Mouse (Mus musculus) midbrain, embryonic 13.5 days (tissue): Measurements from ENCODE around the gene G6pc3. TPM values are rescaled to one million over a fixed set of nuclear protein-coding genes. Genes with fewer than 3 reads are reported as not detected.

Experiments
- ATAC-seq: fragments of 200-750 bp; cut with Nextera tagmentation; 2 replicates; pipeline ENCODE4 v1.8.0; 2017; ENCODE audit warnings: mild to moderate bottlenecking, moderate TSS enrichment, moderate library complexity
- H3K27ac ChIP-seq: fragments of 300-500 bp; sonication (generic); 2 replicates; pipeline ENCODE4 v1.5.1; 2015; ENCODE audit warnings: inconsistent platforms, mild to moderate bottlenecking, moderate library complexity
- H3K27me3 ChIP-seq: fragments of 300-500 bp; sonication (generic); 2 replicates; pipeline ENCODE4 v1.6.1; 2015; ENCODE audit warnings: mild to moderate bottlenecking, inconsistent platforms
- H3K36me3 ChIP-seq: fragments of 300-500 bp; sonication (generic); 2 replicates; pipeline ENCODE4 v1.6.1; 2015; ENCODE audit warnings: mild to moderate bottlenecking, inconsistent platforms
- H3K4me1 ChIP-seq: fragments of 300-500 bp; sonication (generic); replicated peaks from 2 replicates; pipeline ENCODE4 v1.6.1; 2015; ENCODE audit warnings: inconsistent platforms
- H3K4me2 ChIP-seq: fragments of 300-500 bp; sonication (generic); replicated peaks from 2 replicates; pipeline ENCODE4 v1.6.1; 2015; ENCODE audit warnings: moderate library complexity, mild to moderate bottlenecking, inconsistent platforms
- H3K4me3 ChIP-seq: fragments of 300-500 bp; sonication (generic); replicated peaks from 2 replicates; pipeline ENCODE4 v1.5.1; 2015; ENCODE audit warnings: mild to moderate bottlenecking, inconsistent platforms
- H3K9ac ChIP-seq: fragments of 300-500 bp; sonication (generic); replicated peaks from 2 replicates; pipeline ENCODE4 v1.6.1; 2015; ENCODE audit warnings: mild to moderate bottlenecking, inconsistent platforms
- H3K9me3 ChIP-seq: fragments of 300-500 bp; sonication (generic); 2 replicates; pipeline ENCODE4 v1.6.1; 2016; ENCODE audit warnings: mild to moderate bottlenecking, inconsistent platforms
- WGBS: fragments of 180-500 bp; shearing (Covaris S2); methylation state at CpG from one replicate; pipeline ENCODE4 v1.1.7; 2015; 5-methylcytosine and 5-hydroxymethylcytosine counted together
- polyA plus RNA-seq: library from polyadenylated mRNA; unstranded; fragments of >200 nt; fragmentation: Nextera tagmentation; extraction: Ambion mirVana; gene quantifications from 2 replicates; pipeline ENCODE4 v1.2.1, GENCODE M21; 2015

Gene G6pc3
- polyA plus RNA-seq, 1 experiment from 2014 or later = 32.9 TPM

DNA sequence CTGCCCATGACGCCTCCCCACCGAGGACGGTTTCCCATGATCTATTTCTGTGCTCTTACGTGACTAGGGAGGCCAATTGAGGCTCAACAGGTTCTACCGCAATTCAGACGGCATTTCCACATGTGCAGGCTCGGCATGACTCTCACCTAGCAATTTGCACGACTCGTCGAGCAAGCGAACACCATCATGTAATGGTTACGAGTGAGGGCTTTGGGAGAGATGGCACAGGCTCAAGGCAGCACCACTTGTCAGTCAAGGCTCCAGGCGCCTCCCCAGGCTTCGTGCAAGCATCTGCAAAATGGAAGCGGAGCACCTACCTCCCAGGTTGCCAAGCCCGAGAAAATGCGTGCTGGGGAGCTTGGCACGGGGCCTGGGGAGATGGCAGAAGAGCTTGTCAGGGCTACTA lies 22.5 kb downstream of the G6pc3 start:
- ATAC-seq = no peak
- Histone ChIP-seq H3K4me2 (no peak overlapping the region), H3K9me3 (no peaks in the 10 kb centered on the region), H3K4me1 (peaks cover 79% of the 10 kb centered on the region), H3K27ac (no peak overlapping the region), H3K9ac (no peak overlapping the region), H3K4me3 (no peak overlapping the region), H3K27me3 (no peaks in the 10 kb centered on the region), H3K36me3 (peaks cover 9% of the 10 kb centered on the region)
- 76% methylated on average over 18 of the region's 18 CpGs for WGBS

DNA sequence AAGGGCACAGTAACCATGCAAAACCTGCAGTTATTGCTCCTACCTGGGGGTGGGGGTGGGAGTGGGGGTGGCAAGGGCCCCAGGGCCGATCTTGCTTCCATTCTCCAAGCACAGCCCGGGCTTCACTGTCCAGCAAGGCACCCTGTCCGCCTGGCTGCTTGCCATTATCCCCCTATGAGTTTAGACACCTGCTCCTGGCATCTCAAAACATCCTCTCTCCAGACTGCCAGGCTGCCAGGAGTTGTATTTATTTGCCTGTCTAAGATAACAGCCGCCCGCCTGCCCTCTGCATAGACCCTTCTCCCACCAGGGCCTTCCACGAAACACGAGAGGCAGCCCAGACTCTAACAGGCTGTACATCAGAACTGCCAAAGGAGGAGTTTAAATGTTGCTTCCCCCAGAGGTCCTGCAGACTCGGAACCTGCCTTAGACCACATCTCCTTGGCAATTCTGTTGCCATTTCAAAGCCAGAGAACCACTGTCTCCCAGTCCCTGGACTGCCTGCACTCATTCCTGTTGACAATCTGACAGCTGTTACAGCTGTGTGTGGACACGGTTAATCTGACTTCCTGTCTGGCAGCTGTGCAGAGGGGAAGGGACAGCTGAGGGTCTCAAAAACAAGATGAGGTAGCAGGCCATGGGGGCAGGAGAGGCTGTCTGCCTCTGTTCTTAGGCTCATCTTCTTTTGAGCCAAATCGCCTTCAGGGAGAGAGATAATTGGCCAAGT lies 25.2 kb downstream of the G6pc3 start:
- Histone ChIP-seq H3K27me3 (no peaks in the 10 kb centered on the region), H3K9me3 (no peaks in the 10 kb centered on the region), H3K4me1 (peaks cover 79% of the 10 kb centered on the region), H3K36me3 (peaks cover 21% of the 10 kb centered on the region), H3K27ac (no peak overlapping the region), H3K4me2 (no peak overlapping the region), H3K4me3 (no peak overlapping the region), H3K9ac (0 out of 2 replicates have a peak overlapping the region, but pooled peaks have one; percentile 19)
- 63% methylated on average over 10 of the region's 10 CpGs for WGBS
- ATAC-seq = no peak

DNA sequence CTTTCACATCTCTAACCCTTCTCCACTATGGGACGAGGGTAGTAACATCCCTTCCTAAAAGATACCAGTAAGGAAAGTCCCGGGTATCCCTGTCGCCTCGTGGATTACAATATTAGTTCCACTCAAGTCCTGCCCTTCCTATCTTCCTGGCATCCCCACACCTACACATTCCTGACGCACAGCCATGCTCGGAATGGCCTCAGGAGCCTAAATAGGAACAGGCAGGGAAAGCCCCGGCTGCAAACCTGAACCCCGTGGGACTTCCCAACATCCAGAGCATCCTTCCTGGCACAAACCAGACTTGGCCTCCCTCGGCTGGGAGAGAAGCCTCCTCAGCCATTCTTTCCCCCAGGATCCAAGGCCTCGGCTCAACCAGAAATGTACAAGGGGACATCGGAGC lies 26.1 kb downstream of the G6pc3 start:
- Histone ChIP-seq H3K4me2 (no peak overlapping the region), H3K36me3 (peaks cover 29% of the 10 kb centered on the region), H3K4me3 (no peak overlapping the region), H3K9ac (peak overlapping the region; percentile 47; the same call in 1 of the 2 replicates), H3K27me3 (no peaks in the 10 kb centered on the region), H3K4me1 (peaks cover 77% of the 10 kb centered on the region), H3K27ac (no peak overlapping the region), H3K9me3 (no peaks in the 10 kb centered on the region)
- 82% methylated on average over 11 of the region's 11 CpGs for WGBS
- ATAC-seq = no peak

DNA sequence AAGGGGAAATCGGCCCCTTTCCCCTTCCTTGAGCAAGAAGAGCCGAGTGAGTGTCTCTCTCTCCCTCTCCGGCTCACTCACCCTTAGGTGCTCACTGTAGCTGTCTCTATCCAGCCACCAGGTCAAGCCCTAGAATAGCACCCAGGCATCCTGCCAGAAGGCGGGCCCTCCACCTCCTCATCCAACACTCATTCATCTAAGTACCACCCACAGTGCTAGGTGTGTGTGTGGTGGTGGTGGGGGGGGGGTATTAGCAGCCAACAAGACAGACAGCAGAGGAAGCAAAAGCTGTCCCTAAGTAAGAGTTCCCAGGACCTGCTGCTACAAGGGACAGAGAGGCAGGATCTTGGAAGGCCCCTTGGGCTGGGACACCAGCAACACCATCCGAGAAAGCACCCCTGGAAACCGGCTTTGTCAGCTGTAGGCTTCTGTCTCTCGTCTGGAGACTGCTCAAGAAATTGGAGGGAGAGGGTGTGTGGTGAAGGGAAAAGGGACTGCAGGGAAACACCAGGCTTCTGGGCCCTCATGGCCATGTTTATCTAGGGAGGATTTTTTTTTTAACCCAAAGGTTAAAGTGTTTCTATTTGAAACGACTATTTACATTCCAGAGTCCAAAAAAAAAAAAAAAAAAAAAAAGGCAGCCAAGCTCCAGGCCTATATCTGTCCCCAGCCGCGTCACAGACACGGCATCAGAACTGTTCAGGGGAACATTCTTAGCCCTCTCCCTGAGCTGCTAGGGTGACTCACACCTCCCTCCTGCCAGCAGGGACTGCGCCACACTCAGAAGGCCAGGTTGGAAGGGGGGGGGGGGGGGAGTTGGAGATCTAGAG lies 26.9 kb downstream of the G6pc3 start:
- no peak overlapping the region for H3K4me2 ChIP-seq
- no peak overlapping the region for H3K27ac ChIP-seq
- WGBS = 53% methylated on average over 12 of the region's 12 CpGs

DNA sequence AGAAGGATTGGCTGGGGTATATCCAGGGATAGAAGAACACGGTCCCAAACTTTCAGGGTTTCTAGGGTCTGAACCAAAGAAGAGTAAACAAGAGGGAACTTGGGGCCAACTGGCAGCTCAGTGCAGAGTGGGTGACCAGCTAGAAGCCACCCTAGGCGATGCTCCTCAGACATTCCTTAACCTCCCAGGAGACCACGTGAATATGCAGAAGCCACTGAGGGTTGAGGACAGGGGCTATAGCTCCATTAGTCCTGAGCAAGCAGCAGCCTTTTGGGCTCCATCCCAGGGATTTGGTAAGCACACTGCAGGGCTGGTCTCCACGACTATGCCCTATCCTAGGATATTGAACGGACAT lies 27.4 kb downstream of the G6pc3 start:
- Histone ChIP-seq H3K4me3 (no peak overlapping the region), H3K9me3 (no peaks in the 10 kb centered on the region), H3K36me3 (peaks cover 38% of the 10 kb centered on the region), H3K27ac (no peak overlapping the region), H3K4me2 (no peak overlapping the region), H3K4me1 (peaks cover 69% of the 10 kb centered on the region), H3K9ac (no peak overlapping the region), H3K27me3 (no peaks in the 10 kb centered on the region)
- no peak for ATAC-seq
- WGBS = 57% methylated on average over 5 of the region's 5 CpGs

More for the DNA sequence above, 26.9 kb downstream of the G6pc3 start:
- Histone ChIP-seq H3K9me3 (no peaks in the 10 kb centered on the region), H3K27me3 (no peaks in the 10 kb centered on the region), H3K4me3 (no peak overlapping the region), H3K36me3 (peaks cover 37% of the 10 kb centered on the region), H3K9ac (peak overlapping the region; percentile 47; the same call in 1 of the 2 replicates), H3K4me1 (peaks cover 74% of the 10 kb centered on the region)
- no peak for ATAC-seq

DNA sequence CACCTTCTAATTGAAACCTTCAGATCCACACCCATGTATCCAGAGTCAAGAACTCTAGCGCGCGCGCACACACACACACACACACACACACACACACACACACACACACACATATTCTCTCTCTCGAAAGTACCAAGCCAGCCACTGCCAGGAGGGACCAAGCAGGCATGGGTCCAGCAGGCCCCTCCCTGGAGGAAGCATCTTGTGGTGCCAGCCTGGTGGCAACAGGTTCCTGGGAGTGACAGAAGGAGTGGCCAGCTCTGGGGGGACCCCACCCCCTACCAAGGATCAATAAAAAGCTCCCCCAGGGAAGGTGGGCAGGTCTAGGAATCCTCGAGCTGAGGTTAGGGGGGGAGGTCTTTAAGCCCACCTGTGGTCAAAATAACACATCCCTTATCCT lies 28.0 kb downstream of the G6pc3 start:
- no peak overlapping the region for H3K27ac ChIP-seq
- H3K27me3 ChIP-seq = no peaks in the 10 kb centered on the region
- no peak overlapping the region for H3K4me2 ChIP-seq
- peaks cover 69% of the 10 kb centered on the region for H3K4me1 ChIP-seq
- no peak overlapping the region for H3K4me3 ChIP-seq
- 88% methylated on average over 6 of the region's 6 CpGs for WGBS
- no peak for ATAC-seq
- peaks cover 39% of the 10 kb centered on the region for H3K36me3 ChIP-seq
- H3K9me3 ChIP-seq = no peaks in the 10 kb centered on the region
- no peak overlapping the region for H3K9ac ChIP-seq

DNA sequence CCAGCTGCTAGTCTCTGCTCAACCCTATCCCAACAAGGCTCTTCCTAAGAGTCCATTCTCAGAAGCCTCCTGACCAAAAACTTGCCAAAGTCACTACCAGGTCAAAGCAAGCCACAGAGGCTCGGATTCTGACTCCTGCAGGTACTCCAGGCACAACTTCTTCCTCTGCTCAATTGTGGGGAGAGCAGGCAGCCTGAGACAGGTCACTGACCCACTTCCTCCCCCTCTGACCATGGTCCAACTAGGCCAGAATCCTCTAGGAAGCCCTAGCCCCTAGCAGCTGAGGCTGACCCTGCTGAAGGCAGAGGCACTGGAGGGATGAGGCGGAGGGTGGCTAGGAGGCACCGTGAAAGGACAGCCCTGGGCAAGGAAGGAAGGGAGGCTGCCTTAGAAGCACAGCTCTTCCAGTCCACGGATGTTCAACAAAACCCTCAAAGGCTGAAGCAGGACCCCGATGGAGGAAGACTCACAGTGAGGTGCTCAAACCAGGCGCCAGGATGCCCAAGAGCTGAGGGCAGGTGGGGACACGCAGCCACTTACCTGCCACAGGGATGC lies 28.5 kb downstream of the G6pc3 start:
- H3K9ac ChIP-seq = peak overlapping the region; percentile 49
- peaks cover 71% of the 10 kb centered on the region for H3K4me1 ChIP-seq
- H3K27ac ChIP-seq = peak overlapping the region; percentile 84
- H3K36me3 ChIP-seq = peaks cover 44% of the 10 kb centered on the region
- peak overlapping the region; percentile 44 for H3K4me2 ChIP-seq
- no peaks in the 10 kb centered on the region for H3K9me3 ChIP-seq
- ATAC-seq = no peak
- no peaks in the 10 kb centered on the region for H3K27me3 ChIP-seq
- peak overlapping the region; percentile 17 for H3K4me3 ChIP-seq
- 78% methylated on average over 7 of the region's 7 CpGs for WGBS

DNA sequence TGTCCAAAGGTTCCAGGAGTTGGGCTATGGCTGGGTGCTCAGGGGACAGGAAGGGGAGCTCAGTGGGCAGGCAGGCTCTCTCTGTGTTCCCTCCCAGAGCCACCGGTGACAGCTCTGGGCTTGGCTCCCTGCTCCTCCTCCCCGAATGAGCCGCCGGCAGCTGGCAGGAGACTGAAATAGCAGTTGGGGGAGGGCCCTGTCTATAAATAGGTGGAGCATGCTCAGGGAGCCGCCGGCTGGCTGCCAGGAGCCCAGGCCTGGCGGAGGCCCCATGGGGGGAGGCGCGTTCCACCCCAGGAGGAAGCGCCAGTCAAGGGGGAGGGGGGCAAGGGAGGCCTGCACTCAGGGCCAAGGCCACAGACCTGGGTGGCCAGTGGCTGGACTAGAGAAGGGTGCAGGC lies 29.4 kb downstream of the G6pc3 start:
- Histone ChIP-seq H3K27me3 (no peaks in the 10 kb centered on the region), H3K36me3 (peaks cover 53% of the 10 kb centered on the region), H3K9ac (peak overlapping the region; percentile 49), H3K4me2 (peak overlapping the region; percentile 44), H3K4me1 (peaks cover 74% of the 10 kb centered on the region), H3K9me3 (no peaks in the 10 kb centered on the region), H3K27ac (peak overlapping the region; percentile 84), H3K4me3 (peak overlapping the region; percentile 17)
- WGBS = 1% methylated on average over 10 of the region's 10 CpGs
- peak; percentile 81 for ATAC-seq

DNA sequence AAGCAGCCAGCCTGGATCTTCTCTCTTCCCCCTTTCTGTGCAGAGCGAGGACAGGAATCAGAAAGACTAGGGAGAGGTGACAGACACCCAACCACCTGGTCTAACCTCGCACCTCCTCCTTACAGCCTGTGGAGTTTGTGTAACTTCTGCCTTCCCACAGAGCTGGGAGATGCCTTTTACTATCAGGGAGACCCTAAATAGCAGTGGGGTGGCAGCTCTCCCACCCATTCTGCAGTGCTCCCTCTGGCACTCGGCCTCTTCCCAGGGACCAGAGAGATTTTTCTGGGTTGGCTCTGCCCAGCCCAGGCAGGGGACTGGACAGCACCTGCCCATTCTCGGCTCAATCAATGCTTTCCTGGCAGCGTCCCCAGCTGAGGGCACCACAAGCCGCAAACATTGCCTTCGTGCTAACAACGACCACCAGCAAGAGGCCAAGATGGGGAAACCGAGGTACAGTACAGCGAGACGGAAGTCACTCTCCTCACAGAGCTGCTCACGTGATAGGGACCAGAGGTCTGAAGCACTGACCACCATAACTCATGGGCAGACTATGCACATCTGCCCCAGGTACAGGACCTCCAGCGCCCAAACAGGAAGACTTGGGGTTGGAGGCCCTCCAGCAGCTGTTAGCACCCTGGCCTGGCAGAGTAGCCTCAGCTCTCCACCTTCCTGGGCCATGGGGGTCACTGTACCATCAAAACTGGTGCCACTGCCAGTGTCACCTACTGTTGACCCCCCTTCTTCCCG lies 30.0 kb downstream of the G6pc3 start:
- no peak for ATAC-seq
- H3K27me3 ChIP-seq = no peaks in the 10 kb centered on the region
- peaks cover 58% of the 10 kb centered on the region for H3K36me3 ChIP-seq
- peaks cover 76% of the 10 kb centered on the region for H3K4me1 ChIP-seq
- peak overlapping the region; percentile 84 for H3K27ac ChIP-seq
- H3K9me3 ChIP-seq = no peaks in the 10 kb centered on the region
- 73% methylated on average over 14 of the region's 14 CpGs for WGBS
- peak overlapping the region; percentile 44 for H3K4me2 ChIP-seq
- H3K9ac ChIP-seq = peak overlapping the region; percentile 49
- H3K4me3 ChIP-seq = no peak overlapping the region; the same call in 1 of the 2 replicates

DNA sequence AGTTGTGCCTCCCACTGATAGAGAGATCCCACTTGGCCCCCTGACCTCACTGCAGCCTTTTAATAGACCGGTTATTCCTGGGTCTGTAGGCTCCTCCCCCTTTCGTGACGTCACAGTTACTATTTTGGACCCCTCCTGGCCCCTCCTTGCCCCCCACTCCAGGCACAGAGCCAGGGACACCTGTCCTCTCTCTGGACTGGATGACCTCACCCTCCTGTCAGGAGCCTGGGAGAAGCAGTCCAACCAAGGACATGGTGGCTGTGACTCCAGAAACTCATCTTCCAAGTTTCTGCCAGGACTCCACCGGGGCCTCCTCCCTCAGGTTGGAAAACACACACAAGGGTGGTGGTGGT lies 30.6 kb downstream of the G6pc3 start:
- WGBS = 82% methylated on average over 4 of the region's 4 CpGs
- H3K9ac ChIP-seq = no peak overlapping the region
- peaks cover 58% of the 10 kb centered on the region for H3K36me3 ChIP-seq
- no peak for ATAC-seq
- H3K4me3 ChIP-seq = no peak overlapping the region
- no peak overlapping the region for H3K4me2 ChIP-seq
- peak overlapping the region; percentile 84; the same call in 1 of the 2 replicates for H3K27ac ChIP-seq
- H3K27me3 ChIP-seq = no peaks in the 10 kb centered on the region
- H3K4me1 ChIP-seq = peaks cover 76% of the 10 kb centered on the region
- no peaks in the 10 kb centered on the region for H3K9me3 ChIP-seq

DNA sequence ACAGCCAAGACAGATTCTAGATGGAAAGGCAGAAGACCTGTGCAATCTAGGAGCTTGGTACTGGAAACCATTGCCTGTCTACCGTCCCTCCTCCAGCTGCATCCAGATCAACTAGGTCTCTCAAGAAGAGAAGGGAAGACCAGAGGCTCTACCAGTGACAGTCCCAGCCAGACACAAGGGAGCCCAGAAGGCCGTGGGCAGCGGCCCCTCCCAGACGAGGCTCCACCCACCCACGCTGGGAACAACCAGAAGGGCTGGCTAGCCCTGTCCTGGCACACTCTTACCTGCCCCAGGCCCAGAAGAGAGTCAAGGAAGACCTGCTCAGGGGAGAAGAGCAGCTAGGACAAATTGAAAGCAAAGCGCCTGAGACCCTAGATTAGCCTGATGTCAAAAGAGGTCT lies 31.0 kb downstream of the G6pc3 start:
- Histone ChIP-seq H3K27ac (no peak overlapping the region), H3K4me1 (peaks cover 76% of the 10 kb centered on the region), H3K9ac (no peak overlapping the region), H3K36me3 (peaks cover 58% of the 10 kb centered on the region), H3K4me3 (no peak overlapping the region), H3K4me2 (no peak overlapping the region), H3K27me3 (no peaks in the 10 kb centered on the region), H3K9me3 (no peaks in the 10 kb centered on the region)
- WGBS = 73% methylated on average over 6 of the region's 6 CpGs
- no peak for ATAC-seq
